Mouse (Mus musculus): ENCODE data around the gene Fbxw18. TPM values are rescaled to one million over a fixed set of nuclear protein-coding genes. Genes with fewer than 3 reads are reported as not detected.
"Not testable (repeated sequence)": the region's sequence is repeated elsewhere in the genome, so short reads cannot be mapped to it uniquely, and the experiment has no call there.

Gene Fbxw18
- not detected in 2 replicates for polyA plus RNA-seq (2014; fragmentation: Nextera tagmentation; extraction: Ambion mirVana)

GRCm38 (mm10) chr9:109702600-109702999 lies at the start of gene Fbxw18:
Gene Fbxw18 (minus strand): TSS chr9:109702700.
- 77% methylated on average over 4 of the region's 4 CpGs for WGBS

GRCm38 (mm10) chr9:109745989-109746388 lies 43.5 kb upstream of the Fbxw18 start, which contains the start of gene Fbxw26:
Gene Fbxw26 (minus strand): TSS chr9:109746089.
- 80% methylated on average over 3 of the region's 3 CpGs for WGBS
- H3K9ac ChIP-seq (ENCODE audit: low read length); ATAC-seq (ENCODE audit: insufficient read depth, low FRiP score, low TSS enrichment); H3K4me2 ChIP-seq (ENCODE audit: low read depth); H3K4me3 ChIP-seq (ENCODE audit: low read depth, low read length); DNase-seq (ENCODE audit: low spot score); H3K9me3 ChIP-seq (ENCODE audit: control insufficient read depth, low read length); H3K27ac ChIP-seq (ENCODE audit: low read depth, low read length); H3K36me3 ChIP-seq (ENCODE audit: control insufficient read depth, insufficient read depth, low read length); H3K4me1 ChIP-seq (ENCODE audit: control insufficient read depth, insufficient read depth, low read length); H3K27me3 ChIP-seq (ENCODE audit: control insufficient read depth, insufficient read depth, low read length): not testable (repeated sequence)

More at GRCm38 (mm10) chr9:109702600-109702999, at the start of gene Fbxw18:
- not testable (repeated sequence) for ATAC-seq (ENCODE audit: insufficient read depth, low FRiP score, low TSS enrichment); H3K9me3 ChIP-seq (ENCODE audit: control insufficient read depth, low read length); H3K27me3 ChIP-seq (ENCODE audit: control insufficient read depth, insufficient read depth, low read length); H3K27ac ChIP-seq (ENCODE audit: low read depth, low read length); H3K9ac ChIP-seq (ENCODE audit: low read length); DNase-seq (ENCODE audit: low spot score); H3K36me3 ChIP-seq (ENCODE audit: control insufficient read depth, insufficient read depth, low read length); H3K4me2 ChIP-seq (ENCODE audit: low read depth); H3K4me1 ChIP-seq (ENCODE audit: control insufficient read depth, insufficient read depth, low read length); H3K4me3 ChIP-seq (ENCODE audit: low read depth, low read length)

GRCm38 (mm10) chr9:109685299-109685698 lies 17.2 kb downstream of the Fbxw18 start:
- 21% methylated on average over 1 of the region's 1 CpGs for WGBS
- Histone ChIP-seq H3K27ac (ENCODE audit: low read depth, low read length) (no peak overlapping the region), H3K27me3 (ENCODE audit: control insufficient read depth, insufficient read depth, low read length) (no peaks in the 10 kb centered on the region), H3K4me3 (ENCODE audit: low read depth, low read length) (no peak overlapping the region), H3K4me1 (ENCODE audit: control insufficient read depth, insufficient read depth, low read length) (no peaks in the 10 kb centered on the region), H3K4me2 (ENCODE audit: low read depth) (no peak overlapping the region), H3K9ac (ENCODE audit: low read length) (no peak overlapping the region), H3K9me3 (ENCODE audit: control insufficient read depth, low read length) (no peaks in the 10 kb centered on the region), H3K36me3 (ENCODE audit: control insufficient read depth, insufficient read depth, low read length) (no peaks in the 10 kb centered on the region)
- DNase-seq (ENCODE audit: low spot score), result no peak
- no peak for ATAC-seq (ENCODE audit: insufficient read depth, low FRiP score, low TSS enrichment)

- not testable (repeated sequence) for H3K36me3 ChIP-seq (ENCODE audit: control insufficient read depth, insufficient read depth, low read length)
- 75% methylated on average over 2 of the region's 2 CpGs for WGBS
These were observed 37.9 kb downstream of the Fbxw18 start, which contains the start of gene Fbxw25 for GRCm38 (mm10) chr9:109664552-109664951. Gene Fbxw25 (minus strand): TSS chr9:109664652.

More at GRCm38 (mm10) chr9:109664552-109664951, 37.9 kb downstream of the Fbxw18 start, which contains the start of gene Fbxw25:
- not testable (repeated sequence) for DNase-seq (ENCODE audit: low spot score); ATAC-seq (ENCODE audit: insufficient read depth, low FRiP score, low TSS enrichment); H3K4me1 ChIP-seq (ENCODE audit: control insufficient read depth, insufficient read depth, low read length); H3K4me2 ChIP-seq (ENCODE audit: low read depth); H3K4me3 ChIP-seq (ENCODE audit: low read depth, low read length); H3K9me3 ChIP-seq (ENCODE audit: control insufficient read depth, low read length); H3K27ac ChIP-seq (ENCODE audit: low read depth, low read length); H3K9ac ChIP-seq (ENCODE audit: low read length); H3K27me3 ChIP-seq (ENCODE audit: control insufficient read depth, insufficient read depth, low read length)

Other genes starting within 250 kb of the Fbxw18 start
- gene Fbxw19, start 206.8 kb downstream of the Fbxw18 start, polyA plus RNA-seq (2014; fragmentation: Nextera tagmentation; extraction: Ambion mirVana), result not detected in 2 replicates
- gene Fbxw15, start 134.4 kb downstream of the Fbxw18 start, polyA plus RNA-seq (2014; fragmentation: Nextera tagmentation; extraction: Ambion mirVana), result not detected in 2 replicates
- not detected in 2 replicates for gene Fbxw24, start 76.6 kb downstream of the Fbxw18 start, polyA plus RNA-seq (2014; fragmentation: Nextera tagmentation; extraction: Ambion mirVana)
- not detected in 2 replicates for gene Fbxw25, start 38.0 kb downstream of the Fbxw18 start, polyA plus RNA-seq (2014; fragmentation: Nextera tagmentation; extraction: Ambion mirVana)
- gene Fbxw26, start 43.4 kb upstream of the Fbxw18 start, polyA plus RNA-seq (2014; fragmentation: Nextera tagmentation; extraction: Ambion mirVana), result not detected in 2 replicates
- gene Fbxw27, start 88.0 kb upstream of the Fbxw18 start, polyA plus RNA-seq (2014; fragmentation: Nextera tagmentation; extraction: Ambion mirVana), result not detected in 2 replicates
- gene Spink8, start 109.6 kb upstream of the Fbxw18 start, polyA plus RNA-seq (2014; fragmentation: Nextera tagmentation; extraction: Ambion mirVana), result not detected in 2 replicates
- gene Nme6, start 130.0 kb upstream of the Fbxw18 start, polyA plus RNA-seq (2014; fragmentation: Nextera tagmentation; extraction: Ambion mirVana), result 83.9 and 87.2 TPM in 2 replicates
- gene Camp, start 146.9 kb upstream of the Fbxw18 start, polyA plus RNA-seq (2014; fragmentation: Nextera tagmentation; extraction: Ambion mirVana), result 0.68 and 1.1 TPM in 2 replicates
- gene Cdc25a, start 172.9 kb upstream of the Fbxw18 start, polyA plus RNA-seq (2014; fragmentation: Nextera tagmentation; extraction: Ambion mirVana), result 35.4 and 37.9 TPM in 2 replicates
- 116 and 129 TPM in 2 replicates for gene Map4, start 228.8 kb upstream of the Fbxw18 start, polyA plus RNA-seq (2014; fragmentation: Nextera tagmentation; extraction: Ambion mirVana)

All from neural tube, embryonic 11.5 days (tissue).